Mouse (Mus musculus) megakaryocyte progenitor cell, adult 5-6 weeks (primary cell): Measurements from ENCODE around the gene Maml3. TPM values are rescaled to one million over a fixed set of nuclear protein-coding genes. Genes with fewer than 3 reads are reported as not detected.

Source experiments
- ATAC-seq: replicated peaks from 2 replicates; pipeline ENCODE4 v1.8.0; 2016; ENCODE audit warnings: mild to moderate bottlenecking, moderate TSS enrichment, inconsistent platforms; ENCODE audit not compliant: poor library complexity
- total RNA-seq, 2 experiments: library from RNA; stranded (forward) in 1 of 2; stranded (reverse) in 1 of 2; fragments of 157-497, 149-512 nt in 1 of 2; fragments of 200-1000 nt in 1 of 2; gene quantifications; 2 replicates each; pipeline versions ENCODE4 v1.2.3 to v1.2.4; 2015 to 2017

Maml3 gene
- total RNA-seq, 2 experiments from 2014 or later = 5.9 to 9.5 TPM

GRCm38 (mm10) chr3:51688725-51689124 is 416.2 kb downstream of the Maml3 start:
- peak; percentile 88 for ATAC-seq

- no peak for ATAC-seq
Measured at GRCm38 (mm10) chr3:51686791-51687190, 418.1 kb downstream of the Maml3 start.

GRCm38 (mm10) chr3:51686316-51686715 is 418.6 kb downstream of the Maml3 start:
- ATAC-seq = no peak

GRCm38 (mm10) chr3:51685539-51685938 is 419.3 kb downstream of the Maml3 start:
- no peak for ATAC-seq

GRCm38 (mm10) chr3:51674963-51675362 is 429.9 kb downstream of the Maml3 start:
- ATAC-seq = no peak

GRCm38 (mm10) chr3:51673408-51674086 is 431.3 kb downstream of the Maml3 start:
- peak; percentile 50 for ATAC-seq

GRCm38 (mm10) chr3:51672631-51673030 is 432.2 kb downstream of the Maml3 start:
- no peak for ATAC-seq

GRCm38 (mm10) chr3:51671071-51671469 is 433.8 kb downstream of the Maml3 start:
- no peak for ATAC-seq

GRCm38 (mm10) chr3:51670414-51671070 is 434.3 kb downstream of the Maml3 start:
- ATAC-seq = peak; percentile 51

- no peak for ATAC-seq
Measured at GRCm38 (mm10) chr3:51668607-51669006, 436.3 kb downstream of the Maml3 start.

- peak; percentile 75 for ATAC-seq
Measured at GRCm38 (mm10) chr3:51662557-51662956, 442.3 kb downstream of the Maml3 start.

GRCm38 (mm10) chr3:51661880-51662550 is 442.9 kb downstream of the Maml3 start:
- ATAC-seq = no peak

GRCm38 (mm10) chr3:51661376-51661775 is 443.5 kb downstream of the Maml3 start:
- no peak for ATAC-seq

GRCm38 (mm10) chr3:51660821-51661276 is 444.0 kb downstream of the Maml3 start:
- ATAC-seq = peak; percentile 51

- ATAC-seq = no peak
Measured at GRCm38 (mm10) chr3:51660060-51660459, 444.8 kb downstream of the Maml3 start, which contains the start of gene Mgst2. Mgst2 (plus strand) TSS chr3:51660360.

- no peak for ATAC-seq
Measured at GRCm38 (mm10) chr3:51659415-51659814, 445.5 kb downstream of the Maml3 start.

- ATAC-seq = peak; percentile 45
Measured at GRCm38 (mm10) chr3:51654303-51655055, 450.4 kb downstream of the Maml3 start.

GRCm38 (mm10) chr3:51652701-51653100 is 452.2 kb downstream of the Maml3 start:
- ATAC-seq = peak; percentile 54

- peak; percentile 55 for ATAC-seq
Measured at GRCm38 (mm10) chr3:51652292-51652691, 452.6 kb downstream of the Maml3 start.

GRCm38 (mm10) chr3:51651149-51651548 is 453.7 kb downstream of the Maml3 start:
- no peak for ATAC-seq

GRCm38 (mm10) chr3:51649986-51650385 is 454.9 kb downstream of the Maml3 start:
- no peak for ATAC-seq
